Mouse (Mus musculus): ENCODE results near the gene Bag2. TPM values are rescaled to one million over a fixed set of nuclear protein-coding genes. Genes with fewer than 3 reads are reported as not detected.
"Not testable (repeated sequence)": the region's sequence is repeated elsewhere in the genome, so short reads cannot be mapped to it uniquely, and the experiment has no call there.

Gene Bag2
- total RNA-seq, 4 experiments from 2014 or later: 8.5 to 10.5 (median 9.5) TPM

DNA sequence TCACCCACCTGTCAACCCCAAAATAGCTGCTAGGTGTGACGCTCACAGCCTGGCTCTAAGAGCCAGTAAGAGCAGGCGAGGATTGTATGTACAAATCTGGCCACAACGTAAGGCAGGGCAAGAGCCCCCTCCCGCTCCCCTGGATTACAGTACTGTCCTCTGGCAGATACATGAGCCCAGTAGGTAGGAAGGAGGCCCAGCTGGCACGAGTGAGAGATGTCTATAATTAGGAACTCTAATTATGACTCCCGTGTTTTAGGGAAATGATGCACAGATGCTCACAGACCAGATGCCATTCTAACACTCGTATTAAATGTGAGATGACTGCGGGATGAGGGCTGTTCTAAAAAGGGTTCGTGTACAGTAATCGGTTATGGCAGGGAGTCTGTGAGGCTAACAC, 6.3 kb downstream of the Bag2 start:
- peak; percentile 38 to 55 for DNase-seq (ENCODE audit: low spot score in 2 of 2)

DNA sequence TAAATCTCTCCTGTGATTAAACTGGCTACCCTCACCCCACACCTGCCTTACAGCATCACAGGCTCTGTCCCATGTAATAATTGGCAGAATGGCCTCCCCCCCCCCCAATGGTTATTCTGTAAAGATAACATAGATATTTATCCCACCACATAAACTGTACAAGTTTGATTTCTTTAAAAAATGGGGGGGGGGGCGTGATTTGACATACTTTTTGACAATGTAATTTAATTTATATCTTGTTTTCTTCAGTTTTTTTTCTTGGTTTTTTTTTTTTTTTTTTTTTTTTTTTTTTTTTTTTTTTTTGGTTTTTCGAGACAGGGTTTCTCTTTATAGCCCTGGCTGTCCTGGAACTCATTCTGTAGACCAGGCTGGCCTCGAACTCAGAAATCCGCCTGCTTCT, 7.9 kb downstream of the Bag2 start:
- DNase-seq (ENCODE audit: low spot score in 2 of 2): not testable (repeated sequence)

DNA sequence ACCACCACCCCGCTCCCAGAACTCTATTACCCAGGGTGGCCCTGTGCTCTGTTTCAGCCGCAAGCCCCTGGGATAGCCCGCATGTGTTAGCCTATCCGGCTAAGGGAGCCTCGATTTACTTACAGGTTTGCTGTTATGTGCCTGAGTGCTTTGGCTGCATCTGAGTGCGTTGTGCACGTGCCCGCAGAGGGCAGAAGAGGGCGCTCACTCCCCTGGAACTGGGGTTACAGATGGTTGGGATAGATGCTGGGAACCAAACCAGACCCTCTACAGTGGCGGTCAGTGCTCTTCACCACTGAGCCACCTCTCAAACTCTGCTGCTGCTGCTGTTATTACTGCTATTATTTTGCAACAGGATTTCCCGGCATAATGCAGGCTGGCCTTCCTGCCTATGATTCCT, 8.5 kb downstream of the Bag2 start:
- DNase-seq (ENCODE audit: low spot score in 2 of 2): no peak

DNA sequence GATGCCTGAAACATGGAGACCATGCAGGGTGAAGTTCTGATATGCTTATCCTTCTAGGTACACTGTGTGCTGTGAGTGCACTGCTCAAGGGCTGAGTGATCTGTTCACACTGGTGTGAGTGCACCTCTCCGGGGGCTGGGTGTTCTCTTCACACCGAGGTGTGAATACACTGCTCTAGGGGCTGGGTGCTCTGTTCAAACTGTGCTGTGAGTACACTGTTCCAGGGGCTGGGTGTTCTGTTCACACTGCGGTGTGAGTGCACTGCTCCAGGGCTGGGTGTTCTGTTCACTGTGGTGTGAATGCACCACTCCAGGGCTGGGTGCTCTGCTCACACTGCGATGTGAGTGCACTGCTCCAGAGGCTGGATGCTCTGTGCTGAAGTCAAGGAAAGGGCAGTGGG, 11.7 kb downstream of the Bag2 start:
- no peak for DNase-seq (ENCODE audit: low spot score in 2 of 2)

DNA sequence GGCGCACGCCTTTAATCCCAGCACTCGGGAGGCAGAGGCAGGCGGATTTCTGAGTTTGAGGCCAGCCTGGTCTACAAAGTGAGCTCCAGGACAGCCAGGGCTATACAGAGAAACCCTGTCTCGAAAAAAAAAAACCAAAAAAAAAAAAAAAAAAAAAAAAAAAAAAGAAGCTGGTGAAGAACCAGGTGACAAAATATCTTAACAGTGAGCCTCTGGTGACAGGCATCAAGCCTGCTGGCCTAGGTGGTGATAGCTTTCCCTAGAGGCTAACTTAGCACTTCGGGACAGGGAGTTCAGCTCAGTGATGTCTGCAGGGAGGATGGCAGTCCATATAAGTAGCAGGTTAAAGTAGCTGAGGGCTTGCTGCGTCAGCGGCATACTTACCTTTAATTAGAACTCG, 12.8 kb downstream of the Bag2 start:
- not testable (repeated sequence) for DNase-seq (ENCODE audit: low spot score in 2 of 2)

DNA sequence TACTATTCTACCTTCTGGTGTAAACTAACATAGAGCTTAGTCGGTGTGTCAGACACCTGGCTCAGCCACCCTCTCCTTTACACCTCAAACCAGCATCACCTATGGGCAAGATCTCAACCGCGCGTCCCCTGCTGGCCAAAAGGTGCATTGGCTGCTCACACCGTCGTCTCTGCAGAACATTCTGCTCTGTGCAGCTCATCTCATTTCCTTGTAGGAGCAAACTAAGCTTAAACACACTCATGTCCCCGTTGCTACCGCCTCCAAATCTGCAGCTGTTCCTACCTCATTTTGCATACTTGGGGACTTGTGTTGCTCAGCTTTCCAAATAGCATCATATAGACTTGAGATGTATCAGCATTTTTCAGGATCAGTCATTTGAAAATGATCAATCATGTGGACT, 14.7 kb downstream of the Bag2 start:
- DNase-seq (ENCODE audit: low spot score in 2 of 2): peak in 1 of 2 experiments; percentile 33

DNA sequence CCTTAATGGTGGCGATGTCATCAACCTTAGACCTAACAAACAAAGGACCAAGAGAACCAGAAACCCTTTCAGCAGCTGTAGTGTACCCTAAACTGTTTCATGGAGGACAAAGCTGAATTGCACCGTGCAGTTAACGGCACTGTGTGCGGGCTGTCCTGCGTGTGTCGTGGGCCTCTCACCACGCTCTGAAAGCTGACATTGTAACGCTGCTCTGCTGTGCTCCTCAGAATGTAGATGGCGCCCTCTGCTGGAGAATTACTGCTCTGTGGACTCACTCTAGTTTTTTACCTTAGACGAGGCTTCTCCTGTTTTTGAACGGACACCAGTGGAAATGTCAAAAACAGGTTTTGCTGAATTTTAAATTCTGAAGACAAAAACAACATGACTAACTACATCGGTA, 18.3 kb downstream of the Bag2 start:
- DNase-seq (ENCODE audit: low spot score in 2 of 2): peak; percentile 69 to 88

DNA sequence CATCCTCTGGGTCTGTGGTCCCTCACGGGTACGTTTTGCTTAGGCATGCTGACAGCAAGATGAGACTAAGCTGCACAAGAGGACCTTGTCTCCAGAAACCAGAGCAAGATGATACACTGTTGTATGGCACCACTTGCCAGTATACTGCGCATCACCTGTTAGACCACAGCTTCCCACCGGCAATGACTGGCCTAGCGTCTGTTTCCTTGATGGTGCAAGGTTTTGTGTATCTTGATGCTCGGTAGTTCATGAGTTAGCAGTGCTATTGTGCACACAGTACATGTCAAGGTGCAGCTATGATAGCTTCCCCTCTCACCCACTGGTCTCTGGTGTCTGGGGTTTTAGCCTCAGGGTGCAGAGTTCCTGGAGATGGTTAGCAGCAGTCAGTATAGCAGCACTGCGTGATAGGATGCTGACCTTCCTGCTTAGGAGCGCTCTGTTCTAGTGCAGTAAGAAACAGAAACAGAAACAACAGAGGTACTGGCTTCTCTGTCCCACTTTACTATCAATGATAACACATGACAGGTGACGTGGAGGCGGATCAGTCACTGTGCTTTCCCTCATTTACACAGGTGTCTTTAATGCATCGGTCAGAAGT, 18.8 kb downstream of the Bag2 start:
- no peak for DNase-seq (ENCODE audit: low spot score in 2 of 2)

DNA sequence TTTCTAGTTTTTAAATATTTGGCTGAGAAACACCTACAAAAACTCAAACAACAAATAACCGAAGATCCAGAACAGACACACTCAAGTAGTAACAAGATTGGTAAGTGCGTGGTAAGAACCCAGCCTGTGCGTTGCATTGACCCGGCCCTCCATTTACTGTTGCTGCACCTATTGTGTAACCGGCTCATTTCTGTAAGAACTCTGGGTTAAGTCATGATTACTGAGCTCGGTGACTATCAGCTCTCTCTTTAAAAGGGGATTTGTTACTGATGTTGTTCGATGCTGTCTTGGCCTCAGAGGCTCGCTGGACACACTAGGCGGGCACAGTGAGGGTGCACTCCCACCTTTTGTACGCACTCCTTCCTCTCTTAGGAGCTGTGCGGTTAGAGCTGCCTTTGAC, 19.3 kb downstream of the Bag2 start:
- no peak for DNase-seq (ENCODE audit: low spot score in 2 of 2)

DNA sequence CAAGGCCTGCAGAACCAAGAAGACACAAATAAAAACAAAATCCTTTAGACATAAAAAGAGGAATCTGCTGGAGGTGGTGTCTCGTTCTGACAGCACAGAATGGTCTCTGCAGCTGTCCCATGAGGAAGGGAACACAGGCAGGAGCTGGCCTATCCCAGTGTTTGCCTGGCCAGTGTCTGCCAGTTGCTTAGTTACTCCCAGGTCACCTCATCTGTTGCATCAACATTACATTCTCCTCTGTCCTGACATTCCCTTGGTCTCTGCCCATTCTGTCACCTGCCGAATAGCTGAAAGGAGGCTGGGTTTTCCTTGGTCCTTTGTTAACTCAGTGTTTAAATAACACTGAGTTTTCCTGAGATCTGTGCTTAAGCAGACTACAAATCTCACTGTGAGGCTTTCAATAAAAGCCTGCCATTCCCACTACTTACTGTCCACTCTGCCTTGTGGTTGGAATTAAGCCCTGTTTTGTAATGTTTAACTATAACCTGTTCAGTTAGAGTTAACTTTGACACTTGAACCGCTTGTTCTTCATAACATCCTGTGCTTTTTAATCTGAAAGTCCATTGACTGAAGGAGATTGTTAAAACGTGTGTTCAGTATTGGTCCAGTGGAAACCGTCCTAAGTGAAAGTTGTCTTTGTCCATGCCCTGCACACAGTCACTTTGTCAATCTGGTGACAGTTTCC, 23.5 kb downstream of the Bag2 start:
- DNase-seq (ENCODE audit: low spot score in 2 of 2): no peak

DNA sequence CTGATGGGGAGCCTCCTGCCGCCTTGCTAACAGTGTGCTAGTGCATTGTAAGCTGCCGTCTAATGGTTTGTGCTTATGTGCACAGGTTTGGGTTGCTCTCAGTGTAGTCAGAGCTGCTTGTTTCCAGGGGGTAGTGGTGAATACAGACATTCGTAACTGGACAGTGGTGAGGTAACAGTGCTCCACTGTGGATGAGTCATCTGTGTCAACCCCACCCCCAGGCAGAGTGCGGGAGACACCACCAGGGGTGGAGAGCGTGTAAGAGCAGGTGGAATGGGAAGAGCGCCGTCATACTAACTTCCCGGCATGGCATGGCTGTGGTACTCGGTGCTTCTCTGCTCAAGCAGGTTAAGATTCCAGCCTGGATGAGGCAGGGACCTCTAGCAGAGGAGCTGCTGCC, 24.6 kb downstream of the Bag2 start:
- no peak for DNase-seq (ENCODE audit: low spot score in 2 of 2)

DNA sequence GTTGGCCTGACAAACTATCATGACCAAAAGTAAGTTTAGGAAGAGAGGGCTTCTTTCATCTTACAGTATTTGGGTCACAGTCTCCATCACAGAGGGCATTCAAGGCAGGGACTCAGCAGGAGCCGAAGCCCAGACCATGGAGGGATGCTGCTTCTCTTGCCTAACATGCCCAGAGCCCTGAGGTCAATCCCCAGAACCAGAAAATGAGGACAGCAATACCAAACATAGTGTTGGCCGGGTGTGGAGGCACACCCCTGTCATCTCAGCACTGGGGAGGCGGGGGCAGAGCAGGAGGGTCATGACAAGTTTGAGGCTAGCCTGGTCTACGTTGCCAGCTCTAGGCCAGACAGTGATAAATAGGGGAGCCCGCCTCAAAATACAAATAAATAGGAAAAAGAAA, 32.5 kb downstream of the Bag2 start:
- DNase-seq (ENCODE audit: low spot score in 2 of 2): no peak

DNA sequence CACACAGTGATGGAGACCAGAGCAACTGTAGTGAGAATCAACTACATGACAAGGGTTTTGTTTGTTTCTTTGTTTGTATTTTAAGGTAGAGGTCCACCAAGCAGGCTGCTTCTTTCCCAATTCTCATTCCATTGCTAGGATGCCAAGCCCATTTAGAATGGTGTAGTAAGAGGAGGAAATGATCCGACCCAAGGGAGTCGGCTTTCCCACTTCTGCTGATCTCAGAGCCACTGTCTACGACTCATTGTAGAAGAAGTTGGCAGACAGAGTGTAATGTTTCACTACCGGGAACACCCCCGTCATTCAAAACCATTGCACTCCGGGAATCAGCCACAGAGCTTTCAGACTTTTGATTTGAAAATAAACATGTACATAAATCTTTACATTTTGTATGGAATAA, 33.1 kb downstream of the Bag2 start:
- DNase-seq (ENCODE audit: low spot score in 2 of 2): no peak

DNA sequence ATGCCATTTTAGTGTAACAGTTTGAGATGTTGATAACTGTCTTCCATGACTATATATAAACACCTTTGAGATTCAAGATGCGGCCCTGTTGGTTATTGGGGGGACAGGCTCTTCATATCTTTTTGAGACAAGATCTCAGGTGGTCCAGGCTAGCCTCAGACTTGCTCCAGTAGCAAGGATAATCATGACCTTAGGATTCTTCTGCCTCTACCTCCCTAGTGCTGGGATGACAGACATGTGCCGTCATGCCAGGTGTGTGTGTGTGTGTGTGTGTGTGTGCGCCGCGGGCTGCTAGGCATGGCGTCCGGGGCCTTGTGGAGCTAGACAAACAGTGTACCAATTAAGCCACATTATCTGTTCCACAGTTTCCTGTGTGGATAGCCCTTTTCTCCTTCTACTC, 36.6 kb downstream of the Bag2 start:
- DNase-seq (ENCODE audit: low spot score in 2 of 2): no peak

DNA sequence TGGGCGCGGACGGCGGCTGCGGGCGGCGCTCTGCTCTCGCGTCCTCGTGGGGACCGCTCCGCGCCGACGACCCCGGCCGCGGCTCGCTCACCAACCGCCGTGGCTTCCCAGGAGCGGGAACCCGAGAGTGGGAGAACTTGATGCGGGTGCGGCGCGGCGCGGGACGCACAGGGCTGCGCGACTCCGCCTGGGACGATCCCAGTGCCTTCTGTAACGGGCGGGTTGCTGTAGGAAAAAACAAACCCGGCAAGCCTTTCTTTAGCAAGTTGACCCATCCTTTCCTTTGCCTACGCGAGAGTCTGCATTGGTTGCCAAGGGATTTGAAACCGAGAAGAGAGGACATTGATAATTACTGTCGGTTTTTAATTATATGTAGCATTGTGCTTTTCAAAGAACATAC, 37.4 kb downstream of the Bag2 start:
- DNase-seq (ENCODE audit: low spot score in 2 of 2): peak in 1 of 2 experiments; percentile 23

DNA sequence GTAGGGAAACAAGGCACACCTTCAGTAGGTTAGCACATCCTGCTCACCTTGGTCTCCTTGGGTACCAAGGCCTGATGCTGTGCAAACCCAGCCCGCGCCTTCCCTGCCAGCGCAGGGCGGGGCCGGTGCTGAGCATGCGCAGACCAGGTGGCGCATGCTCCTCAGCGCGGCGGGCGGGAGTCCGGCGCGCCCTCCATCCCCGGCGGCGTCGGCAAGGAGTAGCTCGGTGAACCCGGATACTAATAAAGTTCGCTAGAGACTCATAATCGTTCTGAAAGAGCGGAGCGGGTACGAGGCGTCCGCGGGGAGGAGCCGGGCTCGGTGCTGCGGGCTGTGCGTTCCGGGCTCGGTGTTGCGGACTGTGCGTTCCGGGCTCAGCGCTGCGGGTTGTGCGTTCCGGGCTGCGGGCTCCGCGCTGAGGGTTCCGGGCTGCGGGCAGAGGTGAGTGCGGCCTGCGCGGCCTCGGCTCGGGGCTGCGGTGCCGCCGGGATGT, 37.8 kb downstream of the Bag2 start, which contains the start of gene Rab23:
TSS of gene Rab23 (plus strand) at position 155 of the 493 bp plus-strand sequence.
- peak; percentile 77 to 83 for DNase-seq (ENCODE audit: low spot score in 2 of 2)

DNA sequence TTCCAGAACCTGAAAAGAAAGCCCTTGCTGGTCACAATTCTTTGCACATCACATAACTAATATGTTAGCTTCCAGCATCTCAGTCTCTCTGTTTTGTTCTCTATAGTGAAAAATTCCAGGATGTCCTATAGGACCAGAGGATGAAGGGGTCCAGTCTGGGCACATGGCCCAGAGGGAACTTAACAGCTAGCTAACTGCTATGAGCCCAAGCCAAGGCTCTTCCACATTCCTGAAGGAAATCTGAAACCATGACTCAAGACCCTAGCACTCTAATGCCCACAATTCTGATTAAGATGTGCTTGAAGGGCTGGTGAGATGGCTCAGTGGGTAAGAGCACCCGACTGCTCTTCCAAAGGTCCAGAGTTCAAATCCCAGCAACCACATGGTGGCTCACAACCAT, 40.0 kb downstream of the Bag2 start:
- no peak for DNase-seq (ENCODE audit: low spot score in 2 of 2)

DNA sequence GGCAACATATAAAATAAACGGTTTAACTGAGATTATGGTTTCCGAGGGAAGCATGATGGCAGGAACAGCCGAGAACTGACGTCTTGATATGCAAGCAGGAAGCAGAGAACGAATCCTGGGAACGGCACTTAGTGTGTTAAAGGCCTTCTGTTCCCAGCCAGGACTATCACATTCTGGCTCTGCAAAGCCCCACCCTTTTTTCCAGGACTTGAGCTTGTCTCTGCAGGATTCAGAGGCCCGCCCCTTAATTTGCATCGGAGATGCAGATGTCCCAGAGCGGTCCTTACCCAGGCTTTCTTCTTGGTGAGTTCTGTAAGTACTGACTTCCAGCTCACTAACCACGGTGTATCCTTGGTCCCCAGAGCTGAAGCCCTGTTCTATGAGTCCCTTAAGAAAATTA, 42.8 kb downstream of the Bag2 start:
- DNase-seq (ENCODE audit: low spot score in 2 of 2): no peak

DNA sequence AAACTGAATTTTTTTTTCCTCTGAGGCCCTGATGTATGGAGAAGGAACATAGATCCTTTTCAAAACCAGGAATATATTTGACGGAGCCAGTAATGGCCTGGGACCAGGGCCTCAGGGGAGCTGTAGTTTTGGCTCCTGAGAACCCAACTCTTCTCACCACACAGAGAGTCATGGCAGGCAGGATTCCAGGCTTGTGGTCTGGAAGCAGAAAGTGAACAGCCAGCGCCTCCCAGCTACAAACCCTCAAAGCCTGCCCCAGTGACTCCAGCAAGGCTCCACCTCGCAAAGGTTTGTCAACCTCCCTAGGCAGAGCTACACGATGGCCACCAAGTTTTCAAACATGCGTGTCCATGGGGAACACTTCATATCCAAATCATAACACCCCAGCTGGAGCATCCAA, 45.6 kb downstream of the Bag2 start:
- no peak for DNase-seq (ENCODE audit: low spot score in 2 of 2)

DNA sequence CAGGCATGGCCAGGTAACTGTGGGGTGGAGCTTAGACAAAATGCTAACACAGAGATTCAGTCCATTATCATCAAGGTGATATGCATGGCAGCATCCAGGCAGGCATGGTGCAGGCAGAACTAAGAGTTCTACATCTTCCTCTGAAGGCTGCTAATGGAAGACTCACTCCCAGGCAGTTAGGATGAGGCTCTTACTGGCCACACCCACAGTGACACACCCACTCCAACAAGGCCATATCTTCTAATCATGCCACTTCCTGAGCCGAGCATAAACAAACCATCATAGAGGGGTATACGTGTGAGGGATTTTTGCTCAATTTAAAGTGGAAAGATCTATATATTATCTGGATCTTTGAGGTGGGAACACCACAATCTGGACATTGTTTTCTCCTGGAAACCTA, 48.0 kb downstream of the Bag2 start:
- DNase-seq (ENCODE audit: low spot score in 2 of 2): no peak

DNA sequence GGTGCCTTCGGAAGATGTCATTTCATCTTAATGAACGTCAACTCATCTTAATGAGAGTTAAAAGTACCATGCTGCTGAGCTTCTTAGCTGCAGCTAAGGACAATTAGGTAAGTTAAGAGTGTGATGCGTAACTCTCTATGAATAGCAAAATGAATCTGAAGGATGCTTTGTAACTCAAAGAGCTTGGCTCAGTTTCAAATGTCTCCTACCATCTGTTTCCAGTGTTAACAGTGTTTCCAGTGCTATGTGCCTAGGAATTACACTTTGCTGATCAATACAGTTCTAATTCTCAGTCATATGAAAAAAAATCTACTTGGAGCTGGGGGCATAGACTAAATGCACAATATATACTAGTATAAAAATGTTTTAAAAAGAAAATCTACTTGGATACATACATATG, 56.4 kb downstream of the Bag2 start:
- DNase-seq (ENCODE audit: low spot score in 2 of 2): no peak

DNA sequence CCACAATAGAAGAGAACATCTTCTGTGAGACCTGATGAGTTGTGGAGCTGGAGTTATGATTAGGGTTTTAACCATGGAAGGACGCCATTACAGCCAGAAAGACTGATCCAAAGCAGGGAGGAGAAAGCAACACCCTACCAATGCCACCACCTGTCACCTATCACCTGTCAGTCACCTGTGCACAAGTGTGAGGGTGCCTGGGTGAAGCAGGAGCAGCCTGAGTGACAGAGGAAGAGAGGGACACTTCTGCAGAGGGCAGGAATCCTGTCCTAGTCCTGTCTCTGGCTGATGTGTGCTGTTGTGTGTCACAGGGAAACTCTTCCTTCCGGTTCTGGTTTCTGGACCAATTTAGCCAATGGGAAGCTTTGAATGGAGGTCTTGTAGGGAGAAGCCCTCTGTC, 61.6 kb downstream of the Bag2 start:
- DNase-seq (ENCODE audit: low spot score in 2 of 2): no peak
